Mouse (Mus musculus) Patski (cell line): Measurements from ENCODE around the gene Apod. TPM values are rescaled to one million over a fixed set of nuclear protein-coding genes. Genes with fewer than 3 reads are reported as not detected.

Experiments
- ATAC-seq: fragments of 100-300 bp; one replicate; pipeline ENCODE4 v1.8.0; 2021
- CTCF ChIA-PET: fragments of 350-600 bp; sonication (Branson Sonifier 250); formaldehyde crosslinking; loops from one replicate; lab custom pipeline; 2022; ENCODE audit warnings: inconsistent platforms; lab: Charles Lee
- POLR2A ChIA-PET: fragments of 350-600 bp; sonication (Branson Sonifier 250); formaldehyde crosslinking; loops from one replicate; lab custom pipeline; 2022; ENCODE audit warnings: antibody characterized with exemption, inconsistent platforms; lab: Charles Lee
- DNase-seq: peaks from one replicate; pipeline ENCODE4 v3.0.0-alpha.2; 2011; ENCODE audit warnings: low read depth, low spot score
- H3K27me3 ChIP-seq: fragments of 371-371 bp; one replicate; pipeline ENCODE4 v1.5.1; 2021
- CTCF ChIP-seq: fragments of 100-300 bp; IDR thresholded peaks from one replicate; pipeline ENCODE4 v1.5.1; 2021
- in situ Hi-C: fragments of 300-500 bp; cut with MboI; formaldehyde crosslinking; loops from 3 replicates; pipeline ENCODE4 v1.11.1; 2018; ENCODE audit warnings: low pct_unique_long_range_greater_than_20kb, mixed read lengths
- polyA plus RNA-seq: library from polyadenylated mRNA; unstranded; gene quantifications from one replicate; pipeline ENCODE4 v1.2.3, GENCODE M21; 2021

Apod gene
- polyA plus RNA-seq, 1 experiment from 2014 or later, result not detected

- TF ChIP-seq CTCF, result no peak
- in situ Hi-C loops, result no loop called here
- ATAC-seq, result no peak
Observed at GRCm38 (mm10) chr16:31305199-31305919, 9.2 kb downstream of the Apod start.

GRCm38 (mm10) chr16:31303276-31303675, 11.3 kb downstream of the Apod start:
- TF ChIP-seq CTCF, result no peak
- ATAC-seq, result no peak
- no peak for DNase-seq
- in situ Hi-C loops, result no loop called here
- ChIA-PET POLR2A (no interaction called here), CTCF (no interaction called here)
- no peaks in the 10 kb centered on the region for H3K27me3 ChIP-seq

More at GRCm38 (mm10) chr16:31305199-31305919, 9.2 kb downstream of the Apod start:
- H3K27me3 ChIP-seq, result no peaks in the 10 kb centered on the region
- POLR2A ChIA-PET, result interaction anchor here (0.8 to 1.0 kb wide), 2 partner anchors 14 to 227 kb away, joined by 3 to 4 read pairs; no protein-coding TSS in a partner anchor
- no peak for DNase-seq
- CTCF ChIA-PET, result interaction anchor here (0.7 kb wide), 1 partner anchor 103 kb away, joined by 3 read pairs; no protein-coding TSS in a partner anchor

- ATAC-seq, result no peak
- CTCF ChIA-PET, result no interaction called here
- in situ Hi-C loops, result no loop called here
- POLR2A ChIA-PET, result no interaction called here
- no peak for TF ChIP-seq CTCF
- no peaks in the 10 kb centered on the region for H3K27me3 ChIP-seq
- DNase-seq, result no peak
Observed at GRCm38 (mm10) chr16:31300883-31301532, 13.6 kb downstream of the Apod start.

- DNase-seq (no peak), ATAC-seq (no peak)
- TF ChIP-seq CTCF, result no peak
- in situ Hi-C loops, result no loop called here
- CTCF ChIA-PET, result no interaction called here
- POLR2A ChIA-PET, result no interaction called here
- no peaks in the 10 kb centered on the region for H3K27me3 ChIP-seq
Observed at GRCm38 (mm10) chr16:31300467-31300866, 14.1 kb downstream of the Apod start.

GRCm38 (mm10) chr16:31299960-31300353, 14.7 kb downstream of the Apod start:
- no peak for ATAC-seq
- no peak for TF ChIP-seq CTCF
- in situ Hi-C loops, result no loop called here
- POLR2A ChIA-PET, result no interaction called here
- DNase-seq, result no peak
- CTCF ChIA-PET, result interaction anchor here (0.6 to 1.5 kb wide), 5 partner anchors 8 to 19 kb away, joined by 3 read pairs; no protein-coding TSS in a partner anchor
- no peaks in the 10 kb centered on the region for H3K27me3 ChIP-seq

GRCm38 (mm10) chr16:31299164-31299959, 15.2 kb downstream of the Apod start:
- CTCF ChIA-PET, result interaction anchor here (0.6 to 1.5 kb wide), 5 partner anchors 9 to 20 kb away, joined by 3 read pairs; no protein-coding TSS in a partner anchor
- TF ChIP-seq CTCF, result no peak
- no peaks in the 10 kb centered on the region for H3K27me3 ChIP-seq
- ATAC-seq (no peak), DNase-seq (no peak)
- in situ Hi-C loops, result no loop called here
- POLR2A ChIA-PET, result interaction anchor here (0.6 kb wide), 1 partner anchor 14 kb away, joined by 8 read pairs; no protein-coding TSS in a partner anchor

GRCm38 (mm10) chr16:31297113-31297512, 17.5 kb downstream of the Apod start:
- no peaks in the 10 kb centered on the region for H3K27me3 ChIP-seq
- DNase-seq (no peak), ATAC-seq (no peak)
- in situ Hi-C loops, result no loop called here
- TF ChIP-seq CTCF, result no peak
- CTCF ChIA-PET, result no interaction called here
- POLR2A ChIA-PET, result no interaction called here

GRCm38 (mm10) chr16:31293761-31294160, 20.8 kb downstream of the Apod start:
- in situ Hi-C loops, result no loop called here
- no peaks in the 10 kb centered on the region for H3K27me3 ChIP-seq
- TF ChIP-seq CTCF, result no peak
- ChIA-PET CTCF (no interaction called here), POLR2A (no interaction called here)
- ATAC-seq (no peak), DNase-seq (no peak)

GRCm38 (mm10) chr16:31290751-31291365, 23.8 kb downstream of the Apod start:
- POLR2A ChIA-PET, result interaction anchor here (0.7 to 1.2 kb wide), 3 partner anchors 14 to 118 kb away, joined by 3 to 5 read pairs (median 4); no protein-coding TSS in a partner anchor
- in situ Hi-C loops, result no loop called here
- DNase-seq, result peak; percentile 95

GRCm38 (mm10) chr16:31290281-31290680, 24.3 kb downstream of the Apod start:
- H3K27me3 ChIP-seq, result no peaks in the 10 kb centered on the region
- POLR2A ChIA-PET, result interaction anchor here (0.7 kb wide), 1 partner anchor 56 kb away, joined by 3 read pairs; no protein-coding TSS in a partner anchor
- CTCF ChIA-PET, result interaction anchor here (0.7 to 1.2 kb wide), 2 partner anchors 9 to 33 kb away, joined by 3 read pairs; no protein-coding TSS in a partner anchor
- in situ Hi-C loops, result no loop called here
- peak; percentile 22 for DNase-seq
- ATAC-seq, result peak; percentile 42
- TF ChIP-seq CTCF, result no peak

More at GRCm38 (mm10) chr16:31290751-31291365, 23.8 kb downstream of the Apod start:
- ATAC-seq, result peak; percentile 92
- CTCF ChIA-PET, result interaction anchor here (1.2 kb wide), 1 partner anchor 9 kb away, joined by 3 read pairs; no protein-coding TSS in a partner anchor
- H3K27me3 ChIP-seq, result no peaks in the 10 kb centered on the region
- no peak for TF ChIP-seq CTCF
